Mouse (Mus musculus) inflammation-experienced regulatory T-cells (primary cell): Measurements from ENCODE around the gene Hyal1. TPM values are rescaled to one million over a fixed set of nuclear protein-coding genes. Genes with fewer than 3 reads are reported as not detected.

Experiments used
- polyA plus RNA-seq, 2 experiments: library from polyadenylated mRNA; unstranded; fragments of 100-300 nt; shearing (Covaris generic); gene quantifications; one replicate each; pipeline ENCODE4 v1.2.1; 2017

Gene Hyal1
- polyA plus RNA-seq = 10 to 100 TPM in 1 of 2 experiments, 1 to 10 TPM in 1; 5.5 to 11.3 TPM

DNA sequence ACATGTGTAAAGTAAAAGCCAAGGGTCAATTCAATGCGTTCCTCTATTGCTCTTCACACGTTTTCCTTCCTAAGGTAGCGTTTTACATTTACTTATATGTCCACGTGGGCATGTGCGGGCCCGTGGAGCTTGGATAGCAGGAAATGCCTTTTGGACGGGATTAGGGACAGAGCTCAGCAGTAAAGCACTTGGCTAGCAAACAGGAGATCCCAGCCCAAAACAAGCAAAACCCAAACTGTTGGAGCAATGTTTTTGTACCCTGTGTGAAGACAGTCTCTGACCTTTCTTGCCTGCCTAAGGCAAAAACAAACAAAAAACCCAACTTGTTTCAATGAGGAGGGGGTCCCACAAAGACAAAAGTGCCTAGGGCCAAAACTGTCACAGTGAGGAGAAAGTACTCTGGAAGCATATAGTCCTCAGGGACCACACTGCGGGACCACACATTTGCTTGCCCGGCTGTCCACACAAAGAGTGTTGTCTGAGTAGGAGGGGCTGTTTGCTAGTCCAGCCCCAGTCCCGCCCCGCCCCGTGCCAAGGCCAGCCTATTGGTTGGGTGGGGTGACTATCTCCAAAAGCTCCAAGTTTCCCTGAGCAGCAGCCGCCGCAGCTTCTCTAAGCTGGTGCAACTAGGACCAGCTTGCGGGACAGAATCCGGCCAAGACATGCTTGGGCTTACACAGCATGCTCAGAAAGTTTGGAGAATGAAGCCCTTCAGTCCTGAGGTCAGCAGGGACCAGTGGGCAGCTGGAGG, at the start of gene Hyal1:
TSS of gene Hyal1 (plus strand) at position 571 of the 751 bp plus-strand sequence.

DNA sequence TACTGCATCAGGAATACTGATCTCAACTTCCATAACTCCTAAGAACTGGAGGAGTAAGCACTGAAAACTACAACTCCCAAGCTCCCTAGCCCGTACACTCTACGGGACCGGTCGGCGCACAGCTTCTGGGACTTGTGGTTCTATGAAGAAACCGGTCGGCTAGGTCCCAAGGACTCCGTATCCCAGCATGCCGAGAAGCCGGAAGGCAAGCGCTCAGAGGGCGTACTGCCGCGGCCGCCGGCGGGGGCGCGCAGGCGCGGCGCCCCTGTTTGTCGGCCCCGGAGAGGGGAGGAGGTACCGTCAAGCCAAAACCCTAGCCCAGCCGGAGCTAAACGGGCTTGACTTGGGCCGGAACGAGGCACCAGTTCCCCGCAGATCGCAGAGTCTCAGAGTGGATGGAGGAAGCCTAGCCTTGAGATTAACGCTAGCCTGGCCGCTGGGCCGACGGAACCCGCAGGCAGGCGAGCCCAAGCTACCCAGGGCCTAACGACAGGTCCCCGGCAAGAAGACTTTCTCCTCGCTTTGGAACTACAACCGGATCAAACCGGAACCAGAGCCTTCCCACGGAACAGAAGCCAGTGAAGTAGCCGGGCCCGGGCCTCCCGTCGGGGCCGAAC, 42.8 kb upstream of the Hyal1 start, which contains the start of gene Tmem115:
TSS of gene Tmem115 (plus strand) at position 155 of the 617 bp plus-strand sequence.

DNA sequence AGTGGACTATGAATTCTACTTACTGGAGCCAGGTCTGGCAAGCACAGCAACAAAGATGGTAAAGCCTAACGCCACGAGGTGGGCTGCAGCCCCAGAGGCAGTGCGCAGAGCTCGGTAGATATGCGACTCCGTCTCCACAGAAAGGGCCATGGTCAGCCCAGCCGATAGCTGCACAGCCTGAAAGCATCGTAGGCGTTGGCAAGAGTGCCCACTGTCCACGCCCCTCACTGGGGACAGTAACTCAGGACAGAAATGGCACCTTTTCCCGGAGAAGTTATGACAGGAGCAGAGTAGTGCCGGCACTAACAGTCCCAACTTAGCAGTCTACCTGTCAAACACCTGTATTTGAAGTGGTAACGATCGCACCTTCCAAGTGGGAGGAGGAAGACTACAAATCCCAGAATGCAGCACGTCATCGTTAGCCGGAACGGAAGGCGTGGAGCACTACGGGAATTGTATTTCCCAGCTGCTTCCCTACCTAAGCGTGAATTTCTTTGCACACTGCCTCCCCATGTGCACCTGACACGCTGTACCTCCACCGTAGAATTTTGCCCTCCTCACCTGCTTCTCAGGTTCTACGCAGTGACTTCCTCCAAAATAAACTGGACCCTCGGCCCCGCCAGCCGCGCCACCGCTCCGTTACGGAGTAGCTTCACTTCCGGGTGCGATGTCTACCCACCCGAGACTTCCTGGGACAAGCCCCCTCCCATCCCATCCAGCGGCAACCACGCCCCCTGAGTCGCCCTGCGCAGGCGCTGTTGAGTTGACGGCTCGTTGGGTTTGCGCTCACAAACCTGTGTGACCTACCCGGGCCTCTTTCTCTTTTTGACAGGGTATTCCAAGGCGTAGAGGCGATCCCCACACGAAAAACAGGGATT, 35.0 kb upstream of the Hyal1 start, which contains the start of the genes Cyb561d2 and Nprl2:
TSS of gene Cyb561d2 (minus strand) at position 720 of the 878 bp plus-strand sequence.
TSS of gene Nprl2 (plus strand) at position 753 of the 878 bp plus-strand sequence.

DNA sequence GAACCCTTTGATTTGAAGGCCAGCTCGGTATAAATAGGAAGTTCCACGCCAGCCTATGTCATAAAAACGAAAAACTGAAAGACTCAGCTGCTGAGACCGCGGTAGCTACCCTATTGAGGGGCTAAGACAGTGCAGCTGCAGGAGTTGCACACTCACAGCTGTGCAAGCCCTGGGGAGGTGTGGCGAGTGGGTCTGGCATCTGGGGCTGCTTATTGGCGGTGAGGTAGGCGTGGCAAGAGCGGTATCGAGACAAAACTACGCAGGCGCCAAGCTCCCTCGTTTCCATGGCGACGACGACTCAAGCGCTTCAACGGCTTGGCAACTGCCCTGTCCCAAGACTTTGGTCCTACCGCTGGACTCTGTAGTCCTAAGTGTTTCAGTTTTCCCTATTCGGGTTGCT, 29.7 kb upstream of the Hyal1 start, which contains the start of gene Zmynd10:
TSS of gene Zmynd10 (plus strand) at position 273 of the 400 bp plus-strand sequence.

DNA sequence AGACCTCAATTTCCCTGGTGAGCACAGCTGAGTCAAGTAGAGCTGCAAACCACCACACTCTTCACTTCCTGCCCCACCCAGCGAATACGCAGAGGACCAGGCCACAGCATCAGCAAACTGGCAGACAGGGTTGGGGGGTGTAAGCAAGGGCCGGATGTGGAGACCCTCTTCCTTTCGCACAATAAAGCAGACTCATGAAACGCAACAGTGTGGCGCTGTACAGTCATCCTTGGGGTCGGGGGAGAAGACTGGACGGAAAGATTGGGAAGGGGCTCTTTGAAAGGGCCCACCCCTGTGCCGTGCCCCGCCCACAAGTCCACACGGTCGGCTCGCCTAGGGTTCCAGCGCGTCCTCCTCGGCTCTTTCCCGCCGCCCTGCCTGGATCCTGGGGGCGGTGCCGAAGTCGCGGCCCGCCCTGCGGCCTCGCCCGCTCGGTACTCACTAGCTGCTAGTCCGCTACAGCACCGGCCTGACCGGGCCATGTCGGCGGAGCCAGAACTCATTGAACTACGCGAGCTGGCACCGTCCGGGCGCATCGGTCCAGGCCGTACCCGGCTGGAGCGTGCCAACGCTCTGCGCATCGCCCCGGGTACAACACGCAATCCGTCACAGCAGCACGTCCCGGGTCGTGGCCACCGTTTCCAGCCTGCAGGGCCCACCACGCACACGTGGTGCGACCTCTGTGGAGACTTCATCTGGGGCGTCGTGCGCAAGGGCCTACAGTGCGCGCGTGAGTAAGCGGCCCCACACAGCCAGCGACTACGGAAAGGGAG, 25.4 kb upstream of the Hyal1 start, which contains the start of gene Rassf1:
TSS of gene Rassf1 (plus strand) at position 439 of the 773 bp plus-strand sequence.

DNA sequence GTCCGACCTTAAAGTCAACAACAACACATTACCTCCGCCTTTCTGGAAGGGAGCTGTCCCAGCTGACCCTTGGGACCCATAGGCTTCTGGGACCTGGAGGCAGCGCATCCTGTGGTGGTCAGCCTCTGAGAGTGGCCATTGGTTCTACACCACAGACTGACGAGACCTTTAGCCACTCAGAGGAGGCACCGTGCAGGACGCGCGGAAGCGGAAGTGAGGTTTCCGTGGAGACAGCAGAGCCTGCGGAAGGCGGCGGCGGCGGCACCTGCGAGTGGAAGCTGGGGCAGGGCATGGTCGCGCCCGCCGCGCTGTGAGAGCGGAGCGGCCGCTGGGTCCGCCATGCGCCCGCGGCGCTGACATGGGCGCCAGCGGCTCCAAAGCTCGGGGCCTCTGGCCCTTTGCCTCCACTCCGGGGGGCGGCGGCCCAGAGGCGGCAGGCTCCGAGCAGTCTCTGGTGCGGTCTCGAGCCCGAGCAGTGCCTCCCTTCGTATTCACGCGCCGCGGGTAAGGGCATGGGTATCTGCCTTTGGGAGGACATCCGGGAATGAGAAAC, 13.6 kb upstream of the Hyal1 start, which contains the start of gene Tusc2:
TSS of gene Tusc2 (plus strand) at position 227 of the 553 bp plus-strand sequence.

DNA sequence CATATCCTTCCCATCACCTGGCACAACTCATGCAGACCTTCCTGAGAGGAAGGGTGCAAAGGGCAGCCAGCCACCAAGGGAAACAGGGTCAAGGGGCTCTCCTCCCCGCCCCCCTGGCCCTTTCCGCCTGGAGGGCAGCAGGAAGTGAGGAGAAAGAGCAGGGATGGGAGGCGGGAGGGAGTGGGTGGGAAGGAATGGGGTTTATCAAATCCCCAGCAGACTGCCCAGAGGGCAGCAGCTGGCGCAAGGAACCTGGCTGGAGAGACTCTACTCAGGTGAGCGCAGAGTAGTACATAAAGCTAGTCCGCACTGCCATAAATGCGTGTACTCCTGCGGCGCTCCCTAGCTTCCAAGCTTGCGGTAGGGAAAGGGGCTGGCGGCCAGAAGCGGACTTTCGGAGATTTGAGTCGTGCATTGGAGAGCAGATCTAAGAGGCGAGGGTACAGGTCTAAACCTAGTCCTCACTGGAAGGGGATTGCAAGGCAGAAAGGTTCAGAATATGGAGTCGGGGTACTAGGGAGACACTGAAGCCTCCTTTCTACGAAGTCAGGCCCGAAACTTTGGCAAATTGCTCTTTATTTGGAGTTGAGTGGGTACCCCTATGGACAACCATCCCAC, 8.9 kb upstream of the Hyal1 start, which contains the start of gene Hyal2:
TSS of gene Hyal2 (plus strand) at position 244 of the 618 bp plus-strand sequence.

DNA sequence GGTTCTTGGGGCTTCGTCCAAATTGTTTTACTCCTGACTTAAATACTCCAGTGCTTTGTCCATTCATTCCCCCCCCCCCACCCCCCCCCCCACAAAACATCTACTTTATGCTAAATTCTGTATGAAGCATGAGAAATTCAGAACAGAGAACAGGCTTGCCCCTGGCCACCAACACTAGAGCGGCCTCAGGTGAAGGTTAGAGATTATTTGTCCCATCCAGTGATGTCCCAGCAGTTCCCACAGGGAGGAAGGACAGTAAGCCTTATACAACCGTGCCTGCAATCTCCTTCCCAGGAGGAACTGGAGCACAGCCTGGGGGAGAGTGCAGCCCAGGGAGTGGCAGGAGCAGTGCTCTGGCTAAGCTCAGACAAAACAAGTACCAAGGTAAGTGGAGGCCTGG, 1.9 kb downstream of the Hyal1 start, which contains the start of gene Naa80:
TSS of gene Naa80 (plus strand) at position 301 of the 400 bp plus-strand sequence.

DNA sequence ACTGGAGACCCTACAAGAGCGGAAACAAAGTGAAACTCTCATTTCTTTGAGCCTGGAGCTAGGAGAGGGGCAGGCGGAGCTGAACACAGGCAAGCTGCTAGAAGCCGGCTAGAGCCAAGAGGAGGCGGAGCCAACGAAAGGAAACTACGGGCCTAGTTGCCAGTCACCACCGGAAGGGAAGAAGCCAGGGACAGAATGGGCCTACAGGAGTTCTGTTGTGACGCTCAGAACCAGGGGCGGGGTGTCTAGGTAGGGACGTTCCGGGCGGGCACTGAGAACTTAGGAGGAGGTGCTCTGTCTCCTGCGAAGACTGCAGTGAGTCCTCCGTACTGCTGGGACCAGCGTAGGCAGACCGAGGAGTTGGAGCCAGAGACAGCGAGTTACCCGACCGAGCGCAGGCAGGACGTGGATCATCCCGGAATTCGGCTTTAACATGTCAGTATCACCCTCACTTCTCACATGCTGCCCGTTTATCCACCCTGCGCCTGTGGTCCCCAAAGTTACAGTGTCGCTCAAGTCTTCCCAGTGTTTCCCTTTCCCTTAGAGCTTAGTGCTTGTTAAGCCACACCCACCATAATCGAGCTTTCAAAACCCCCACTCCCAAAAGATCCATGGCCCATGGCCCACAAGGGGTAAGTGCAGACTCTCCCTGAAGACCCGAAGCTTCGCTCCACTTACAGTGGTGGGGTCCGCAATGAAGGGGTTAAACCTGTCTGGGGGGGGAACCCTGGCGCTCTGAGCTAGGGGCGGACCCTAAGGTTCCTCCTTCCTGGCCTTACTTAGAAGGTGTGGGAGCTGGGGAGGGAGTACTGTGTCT, 4.0 kb downstream of the Hyal1 start, which contains the start of gene Hyal3:
TSS of gene Hyal3 (plus strand) at position 318 of the 817 bp plus-strand sequence.

DNA sequence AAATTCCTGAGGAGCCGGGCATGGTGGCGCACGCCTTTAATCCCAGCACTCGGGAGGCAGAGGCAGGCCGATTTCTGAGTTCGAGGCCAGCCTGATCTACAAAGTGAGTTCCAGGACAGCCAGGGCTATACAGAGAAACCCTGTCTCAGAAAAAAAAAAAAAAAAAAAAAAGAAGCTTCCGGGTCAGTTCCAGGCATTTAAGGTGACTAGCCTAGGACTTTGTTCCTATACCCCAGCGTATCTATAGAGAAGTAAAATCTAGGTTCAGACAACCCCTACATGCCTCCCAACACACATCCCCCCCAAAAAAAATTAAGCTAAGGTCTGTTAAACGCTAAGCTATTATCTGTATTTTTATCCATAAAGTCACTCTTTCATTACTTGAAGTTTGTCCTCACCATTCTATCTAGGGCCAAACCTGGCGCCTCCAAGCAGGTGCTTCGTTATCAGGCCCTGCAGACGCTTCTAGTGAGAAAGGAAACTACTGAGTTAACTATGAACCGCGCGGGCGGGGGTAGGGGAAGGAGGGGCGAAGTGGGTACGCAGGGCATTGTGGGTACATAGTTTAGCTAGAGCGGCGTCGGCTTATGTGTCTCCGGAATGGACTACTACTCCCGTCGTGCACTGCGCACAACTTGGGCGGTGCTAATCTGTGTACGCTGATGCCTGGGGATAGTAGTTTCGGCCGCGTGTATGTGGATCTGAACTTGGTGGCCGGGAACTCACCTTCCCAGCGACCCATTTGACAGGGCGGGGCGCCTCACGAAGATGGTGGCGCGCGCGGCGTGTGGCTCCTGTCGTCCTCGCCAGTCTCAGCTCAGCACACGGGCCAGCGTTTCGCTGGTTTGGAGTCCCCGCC, 10.5 kb downstream of the Hyal1 start, which contains the start of gene Ifrd2:
TSS of gene Ifrd2 (plus strand) at position 669 of the 859 bp plus-strand sequence.

DNA sequence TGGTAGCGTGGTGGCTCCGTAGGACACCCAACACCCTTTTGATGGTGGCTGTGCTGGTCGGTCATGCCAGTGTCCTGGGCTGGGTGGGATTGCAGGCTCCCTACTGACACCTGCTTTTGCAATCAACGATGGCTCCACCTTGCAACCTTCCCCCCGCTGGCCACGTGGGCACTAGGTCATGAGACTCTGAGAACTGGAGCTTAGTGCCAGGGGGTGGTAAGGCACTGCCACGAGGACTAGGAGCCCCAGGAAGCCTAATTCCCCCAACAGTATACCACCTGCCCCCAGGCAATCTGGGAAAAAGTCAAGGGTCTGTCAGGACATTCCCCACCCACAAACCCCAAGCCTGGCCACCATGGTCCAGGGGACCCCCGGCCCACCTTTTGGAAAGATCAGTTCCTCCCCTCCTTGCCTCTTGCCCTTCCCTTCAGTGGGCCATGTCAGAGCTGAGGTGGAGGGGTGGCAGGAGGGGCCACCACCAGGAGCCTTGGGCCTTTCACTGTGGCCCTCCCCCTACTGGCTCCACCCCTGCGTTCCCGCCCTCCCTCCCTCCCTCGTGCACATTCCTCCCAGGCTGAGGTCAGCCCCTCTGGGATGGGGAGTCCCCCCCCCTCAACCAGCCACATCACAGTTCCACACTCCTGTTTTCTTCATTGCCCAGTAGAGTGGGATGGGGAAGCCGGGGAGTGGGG, 32.2 kb downstream of the Hyal1 start, which contains the start of gene Sema3b:
TSS of gene Sema3b (minus strand) at position 489 of the 692 bp plus-strand sequence.

Other genes starting within 250 kb of the Hyal1 start
- 10 to 100 TPM; 16.4 to 30.8 TPM for gene Hemk1, start 238.6 kb upstream of the Hyal1 start, polyA plus RNA-seq
- gene 6430571L13Rik, start 236.3 kb upstream of the Hyal1 start, polyA plus RNA-seq = 1 to 10 TPM; 3.3 to 3.5 TPM
- under 1 TPM; 0.24 to 0.78 TPM for gene Cacna2d2, start 177.3 kb upstream of the Hyal1 start, polyA plus RNA-seq
- gene Tmem115, start 43.0 kb upstream of the Hyal1 start, polyA plus RNA-seq = 10 to 100 TPM; 46.5 to 59.2 TPM
- 10 to 100 TPM; 58.8 to 71.0 TPM for gene Cyb561d2, start 34.7 kb upstream of the Hyal1 start, polyA plus RNA-seq
- gene Nprl2, start 34.7 kb upstream of the Hyal1 start, polyA plus RNA-seq = 10 to 100 TPM; 62.5 to 79.4 TPM
- gene Zmynd10, start 29.6 kb upstream of the Hyal1 start, polyA plus RNA-seq = 1 to 10 TPM; 2.1 to 5.8 TPM
- 10 to 100 TPM; 75.1 to 81.3 TPM for gene Rassf1, start 25.4 kb upstream of the Hyal1 start, polyA plus RNA-seq
- gene Tusc2, start 13.7 kb upstream of the Hyal1 start, polyA plus RNA-seq = 10 to 100 TPM; 50.9 to 54.5 TPM
- 10 to 100 TPM in 1 of 2 experiments, 1 to 10 TPM in 1; 8.8 to 13.5 TPM for gene Hyal2, start 9.0 kb upstream of the Hyal1 start, polyA plus RNA-seq
- 10 to 100 TPM; 12.4 to 18.6 TPM for gene Naa80, start 2.0 kb downstream of the Hyal1 start, polyA plus RNA-seq
- 1 to 10 TPM in 1 of 2 experiments, under 1 TPM in 1; 0.40 to 1.3 TPM for gene Hyal3, start 3.9 kb downstream of the Hyal1 start, polyA plus RNA-seq
- gene Ifrd2, start 10.7 kb downstream of the Hyal1 start, polyA plus RNA-seq = 10 to 100 TPM; 17.5 to 36.3 TPM
- gene Sema3b, start 32.3 kb downstream of the Hyal1 start, polyA plus RNA-seq = not detected
- 100 to 1,000 TPM; 723 to 774 TPM for gene Gnai2, start 58.4 kb downstream of the Hyal1 start, polyA plus RNA-seq
- under 1 TPM in 1 of 2 experiments, not detected in 1; 0.98 TPM for gene Slc38a3, start 92.6 kb downstream of the Hyal1 start, polyA plus RNA-seq
- 1 to 10 TPM in 1 of 2 experiments, under 1 TPM in 1; 0.29 to 2.2 TPM for gene Gnat1, start 102.8 kb downstream of the Hyal1 start, polyA plus RNA-seq
- gene Sema3f, start 133.5 kb downstream of the Hyal1 start, polyA plus RNA-seq = under 1 TPM; 0.12 TPM
- 100 to 1,000 TPM; 287 to 306 TPM for gene Rbm5, start 194.1 kb downstream of the Hyal1 start, polyA plus RNA-seq